Mouse (Mus musculus): Measurements from ENCODE around the gene Tnfrsf25. TPM values are rescaled to one million over a fixed set of nuclear protein-coding genes. Genes with fewer than 3 reads are reported as not detected.

The Tnfrsf25 gene
- total RNA-seq, 2 experiments from 2014 or later: not detected

GRCm38 (mm10) chr4:152117538-152117937, 1.8 kb downstream of the Tnfrsf25 start:
- ATAC-seq (replicated peaks; ENCODE audit: low FRiP score, low TSS enrichment, poor library complexity, severe bottlenecking): no peak

DNA sequence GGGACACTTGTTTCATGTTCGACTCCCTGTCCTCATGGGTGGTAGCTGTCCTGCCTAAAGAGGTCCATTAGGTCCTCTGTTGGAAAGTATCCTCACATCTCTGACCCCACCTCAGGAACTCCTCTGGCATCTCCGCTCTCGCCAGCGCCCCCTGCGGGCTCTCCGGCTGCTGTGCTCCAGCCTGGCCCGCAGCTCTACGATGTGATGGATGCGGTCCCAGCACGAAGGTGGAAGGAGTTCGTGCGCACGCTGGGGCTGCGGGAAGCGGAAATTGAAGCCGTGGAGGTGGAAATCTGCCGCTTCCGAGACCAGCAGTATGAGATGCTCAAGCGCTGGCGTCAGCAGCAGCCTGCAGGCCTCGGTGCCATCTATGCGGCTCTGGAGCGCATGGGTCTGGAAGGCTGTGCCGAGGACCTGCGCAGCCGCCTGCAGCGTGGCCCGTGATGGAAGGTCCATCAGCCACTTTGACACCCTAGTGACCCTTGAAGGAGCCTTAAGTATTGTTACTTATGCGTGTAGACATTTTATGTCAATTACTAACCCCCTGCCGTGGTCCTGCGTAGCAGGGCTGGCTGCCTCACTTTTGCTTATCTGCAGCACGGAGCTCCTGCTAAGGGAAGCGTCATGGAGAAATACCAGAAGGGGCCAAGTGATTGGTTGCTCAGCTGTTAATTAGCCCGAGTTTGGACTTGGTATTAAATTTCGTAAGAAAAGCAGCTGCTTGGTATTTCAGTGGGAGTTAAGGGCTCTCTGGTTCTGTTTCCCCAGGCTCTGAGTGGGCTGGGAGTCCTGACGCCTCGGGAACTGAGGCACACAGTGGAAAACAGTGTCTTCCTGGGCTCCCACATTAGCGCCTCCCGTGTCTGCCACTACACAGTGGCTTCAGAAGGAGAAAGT, 3.9 kb downstream of the Tnfrsf25 start:
- peak; percentile 35; the same call in 1 of the 2 replicates for ATAC-seq (replicated peaks; ENCODE audit: low FRiP score, low TSS enrichment, poor library complexity, severe bottlenecking)

GRCm38 (mm10) chr4:152120311-152121182, 4.8 kb downstream of the Tnfrsf25 start:
- ATAC-seq (replicated peaks; ENCODE audit: low FRiP score, low TSS enrichment, poor library complexity, severe bottlenecking): no peak

GRCm38 (mm10) chr4:152121183-152121505, 5.4 kb downstream of the Tnfrsf25 start:
- ATAC-seq (replicated peaks; ENCODE audit: low FRiP score, low TSS enrichment, poor library complexity, severe bottlenecking): no peak

DNA sequence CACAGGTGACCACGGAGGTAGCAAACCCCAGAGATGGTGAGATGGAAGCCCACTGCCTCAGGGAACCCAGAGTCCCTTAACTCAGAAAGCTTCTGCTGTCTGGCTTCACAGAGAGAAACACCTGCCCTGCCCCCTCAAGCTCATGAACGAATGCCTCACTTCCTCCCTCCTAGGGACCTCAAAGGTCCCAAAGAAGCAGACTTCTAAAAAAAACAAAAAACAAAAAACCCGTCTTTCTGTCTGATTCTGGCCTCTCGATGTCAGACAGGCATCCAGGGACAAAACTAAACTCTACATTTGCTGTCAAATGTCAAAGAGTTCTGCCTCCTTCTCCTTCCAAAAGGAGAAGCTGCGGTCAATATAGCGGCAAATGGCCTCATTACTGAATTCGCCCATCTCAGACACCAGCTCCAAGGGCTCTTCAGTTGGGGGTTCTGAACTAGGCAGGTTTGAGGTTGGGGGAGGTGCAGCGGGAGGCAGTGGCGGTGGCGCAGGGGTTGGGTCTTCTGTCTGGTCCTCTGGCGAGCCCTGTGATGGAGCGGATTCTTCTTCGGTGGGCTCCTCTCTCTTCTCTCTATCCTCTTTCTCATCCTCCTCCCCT, 8.7 kb downstream of the Tnfrsf25 start:
- ATAC-seq (replicated peaks; ENCODE audit: low FRiP score, low TSS enrichment, poor library complexity, severe bottlenecking): no peak

DNA sequence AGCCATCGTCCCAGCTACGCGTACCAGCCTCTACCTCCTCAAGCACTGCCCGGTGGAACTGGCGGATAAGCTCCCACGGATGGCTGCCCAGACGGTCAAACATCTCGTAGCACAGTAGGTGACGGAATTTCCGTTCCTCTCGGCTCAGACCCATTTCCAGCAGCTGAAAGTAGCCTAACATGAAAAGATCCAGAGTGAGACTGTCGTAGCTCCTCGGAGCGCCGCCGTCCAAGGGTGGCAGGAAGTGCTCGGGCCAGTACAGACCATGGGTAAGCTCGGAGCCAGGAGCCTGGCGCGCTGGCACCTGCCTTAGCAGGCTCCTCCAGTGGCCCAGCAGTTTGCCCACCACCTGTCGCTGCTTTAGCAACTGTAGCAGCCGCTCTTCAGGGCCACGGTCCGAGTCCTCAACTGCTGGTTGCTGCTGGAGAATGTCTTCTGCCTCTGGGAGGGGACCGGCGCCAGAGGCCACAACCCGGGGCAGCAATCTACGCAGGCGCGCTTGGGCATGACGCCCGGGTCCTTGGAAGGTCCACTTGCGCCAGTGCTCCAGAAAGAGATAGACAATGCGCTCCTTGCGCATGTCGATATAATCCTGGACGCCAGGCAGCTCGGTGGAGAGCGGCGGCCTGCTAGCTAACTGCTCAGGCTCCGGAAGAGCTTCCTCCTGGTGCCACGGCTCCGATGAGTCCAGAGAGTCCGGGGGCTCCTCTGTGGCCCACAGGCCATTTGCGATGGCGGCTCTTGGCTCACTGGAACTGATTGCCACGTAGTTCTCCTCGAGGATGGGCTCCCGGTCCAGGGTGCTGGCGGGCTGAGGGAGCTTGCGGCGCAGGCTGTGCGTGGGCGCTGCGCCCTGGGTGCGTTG, 9.7 kb downstream of the Tnfrsf25 start:
- no peak for ATAC-seq (replicated peaks; ENCODE audit: low FRiP score, low TSS enrichment, poor library complexity, severe bottlenecking)

DNA sequence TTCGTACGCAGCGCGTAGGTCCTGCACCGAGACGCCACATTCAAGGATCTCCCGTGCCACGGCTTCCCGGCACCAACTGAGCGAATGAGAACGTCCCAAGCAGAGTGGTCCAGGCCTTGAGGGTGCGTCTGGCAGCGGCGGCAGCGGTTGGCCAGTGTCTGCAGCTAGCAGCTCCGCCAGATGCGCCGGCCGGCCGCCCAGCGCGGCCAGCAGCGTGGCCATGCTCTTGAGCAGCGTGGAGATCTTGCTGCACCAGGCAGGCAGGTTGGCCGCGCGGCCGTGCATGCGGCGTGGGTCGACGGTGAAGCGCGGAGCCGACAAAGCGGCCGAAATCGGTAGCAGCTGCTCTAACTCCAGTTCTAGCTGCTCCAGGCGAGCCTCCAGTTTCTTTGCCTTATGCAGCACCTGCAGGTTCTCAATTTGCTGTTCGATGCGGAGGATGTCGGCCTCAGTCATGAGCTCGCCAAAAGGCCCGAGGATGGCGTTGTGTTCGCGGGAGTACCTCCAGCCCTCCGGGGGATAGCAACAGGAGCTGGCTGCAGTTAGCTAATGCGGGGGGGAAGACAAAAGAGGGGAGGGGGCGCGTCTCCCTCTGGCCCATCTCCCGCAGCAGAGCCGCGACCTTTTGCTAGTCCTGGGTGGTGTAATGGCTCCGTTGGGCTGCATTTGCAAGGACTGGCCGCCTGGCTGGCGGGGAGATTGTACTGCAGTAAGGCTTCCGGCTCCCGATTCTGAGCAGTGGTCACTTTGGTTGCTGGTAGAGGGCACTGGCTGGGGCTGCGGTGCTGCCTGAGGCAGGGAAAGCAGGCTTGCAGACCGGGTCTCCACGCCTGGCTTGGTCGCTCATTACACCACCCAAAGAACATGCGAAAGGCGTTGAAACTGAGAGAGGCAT, 10.5 kb downstream of the Tnfrsf25 start:
- ATAC-seq (replicated peaks; ENCODE audit: low FRiP score, low TSS enrichment, poor library complexity, severe bottlenecking): no peak

DNA sequence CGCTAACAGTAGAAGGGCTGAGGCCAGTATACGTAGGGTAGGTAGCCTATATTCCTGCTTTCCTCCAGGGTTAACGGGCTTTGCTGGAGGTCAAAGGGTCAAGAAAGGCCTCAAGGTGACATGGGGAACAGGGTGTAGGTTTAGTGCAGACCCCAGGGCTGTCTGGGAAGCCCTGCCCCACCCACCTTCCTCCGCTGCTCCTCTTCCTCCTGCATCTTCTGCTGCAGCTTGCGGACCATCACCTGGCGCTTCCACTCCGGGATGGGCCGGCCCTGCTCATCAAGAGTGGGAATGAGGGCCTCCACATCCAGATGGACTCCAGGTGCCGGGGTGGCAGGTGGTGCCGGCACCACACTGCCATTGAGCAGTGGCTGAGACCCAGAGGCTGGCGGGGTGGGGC, 12.2 kb downstream of the Tnfrsf25 start:
- no peak for ATAC-seq (replicated peaks; ENCODE audit: low FRiP score, low TSS enrichment, poor library complexity, severe bottlenecking)

DNA sequence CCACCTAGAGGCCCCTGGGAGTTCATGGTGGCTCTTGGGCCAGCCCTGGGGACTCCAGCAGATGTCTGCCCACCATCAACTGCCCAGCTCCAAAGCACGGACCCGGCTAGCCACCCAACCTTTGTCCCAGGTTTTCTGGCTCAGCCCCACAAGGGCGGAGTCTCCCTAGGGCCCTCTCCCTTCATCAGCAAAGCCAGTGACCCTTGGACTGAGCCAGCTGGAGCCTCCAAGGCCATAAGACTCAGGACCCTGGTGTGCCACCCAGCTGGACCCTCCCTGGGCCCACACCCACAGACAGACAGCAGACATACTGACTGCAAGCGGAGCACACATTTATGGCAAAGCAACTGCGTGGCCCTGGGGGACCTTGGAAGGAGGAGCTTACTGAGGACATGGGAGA, 13.1 kb downstream of the Tnfrsf25 start:
- ATAC-seq (replicated peaks; ENCODE audit: low FRiP score, low TSS enrichment, poor library complexity, severe bottlenecking): no peak

DNA sequence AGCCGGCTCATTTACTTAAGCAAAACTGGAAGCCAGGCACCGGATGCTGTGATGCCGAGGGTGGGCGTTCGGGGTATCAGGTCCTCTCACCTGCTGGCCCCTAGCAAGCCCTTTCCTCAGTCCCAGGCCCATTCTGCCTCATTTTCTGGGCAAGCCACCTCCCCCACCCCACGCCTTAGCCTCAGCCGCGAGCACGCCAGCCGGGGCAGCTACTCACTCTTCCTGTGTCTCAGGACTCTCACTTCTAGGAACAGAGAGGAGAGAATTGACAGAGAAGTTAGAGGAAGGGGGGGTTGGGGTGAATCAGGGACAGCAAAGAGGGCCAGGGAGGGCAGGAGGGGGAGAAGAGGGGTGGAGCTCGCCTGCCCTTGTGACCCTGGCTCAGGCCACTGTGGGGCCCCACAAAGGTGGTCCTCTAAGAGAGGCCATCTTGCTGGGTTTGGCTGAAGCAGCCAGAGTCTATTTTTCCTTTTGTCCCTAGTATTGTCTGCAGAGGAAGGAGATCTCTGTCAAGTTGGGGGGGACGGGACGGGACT, 13.7 kb downstream of the Tnfrsf25 start:
- ATAC-seq (replicated peaks; ENCODE audit: low FRiP score, low TSS enrichment, poor library complexity, severe bottlenecking): no peak

DNA sequence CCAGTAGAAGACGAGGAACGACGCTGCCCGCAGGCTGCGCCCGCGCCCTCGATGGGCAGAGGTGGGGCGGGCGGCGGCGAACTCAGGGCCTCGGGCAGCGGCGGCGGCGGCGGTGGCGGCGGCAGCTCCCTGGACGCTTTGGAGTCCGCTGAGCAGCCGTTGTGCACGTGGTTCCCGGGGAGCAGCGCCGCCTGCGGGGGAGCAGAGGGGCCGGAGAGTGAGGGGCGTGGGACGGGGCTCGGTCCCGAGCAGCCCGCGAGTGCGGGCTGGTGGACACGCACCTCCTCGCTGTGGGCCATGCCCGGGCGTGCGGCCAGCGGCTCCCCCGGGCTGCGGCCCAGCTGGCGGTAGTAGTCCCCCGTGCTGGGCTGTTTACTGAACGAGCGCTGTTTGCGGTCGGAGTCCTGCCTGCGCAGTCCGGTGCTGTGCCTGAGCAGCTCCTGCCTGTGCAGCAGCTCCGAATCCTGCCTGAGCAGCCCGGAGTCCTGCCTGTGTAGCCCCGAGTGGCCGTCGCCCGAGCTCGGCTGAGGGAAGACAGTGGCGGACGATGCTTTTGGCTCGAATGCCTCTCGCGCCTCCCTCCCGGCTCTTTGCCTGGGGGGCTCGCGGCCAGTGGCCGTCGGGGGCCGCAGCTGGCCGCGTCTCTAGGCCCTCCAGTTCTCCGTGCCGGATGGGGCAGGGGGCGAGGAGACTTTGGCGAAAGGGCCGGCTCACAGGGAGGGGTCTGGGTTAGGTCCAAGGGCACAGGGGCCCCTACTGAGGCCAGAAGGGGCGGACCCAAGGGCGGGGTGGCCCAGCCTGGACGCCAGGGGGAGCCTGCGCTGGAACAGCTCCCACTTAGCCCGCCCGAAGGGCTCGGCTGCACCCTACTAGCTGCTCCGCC, 15.3 kb downstream of the Tnfrsf25 start:
- peak; percentile 60 for ATAC-seq (replicated peaks; ENCODE audit: low FRiP score, low TSS enrichment, poor library complexity, severe bottlenecking)

DNA sequence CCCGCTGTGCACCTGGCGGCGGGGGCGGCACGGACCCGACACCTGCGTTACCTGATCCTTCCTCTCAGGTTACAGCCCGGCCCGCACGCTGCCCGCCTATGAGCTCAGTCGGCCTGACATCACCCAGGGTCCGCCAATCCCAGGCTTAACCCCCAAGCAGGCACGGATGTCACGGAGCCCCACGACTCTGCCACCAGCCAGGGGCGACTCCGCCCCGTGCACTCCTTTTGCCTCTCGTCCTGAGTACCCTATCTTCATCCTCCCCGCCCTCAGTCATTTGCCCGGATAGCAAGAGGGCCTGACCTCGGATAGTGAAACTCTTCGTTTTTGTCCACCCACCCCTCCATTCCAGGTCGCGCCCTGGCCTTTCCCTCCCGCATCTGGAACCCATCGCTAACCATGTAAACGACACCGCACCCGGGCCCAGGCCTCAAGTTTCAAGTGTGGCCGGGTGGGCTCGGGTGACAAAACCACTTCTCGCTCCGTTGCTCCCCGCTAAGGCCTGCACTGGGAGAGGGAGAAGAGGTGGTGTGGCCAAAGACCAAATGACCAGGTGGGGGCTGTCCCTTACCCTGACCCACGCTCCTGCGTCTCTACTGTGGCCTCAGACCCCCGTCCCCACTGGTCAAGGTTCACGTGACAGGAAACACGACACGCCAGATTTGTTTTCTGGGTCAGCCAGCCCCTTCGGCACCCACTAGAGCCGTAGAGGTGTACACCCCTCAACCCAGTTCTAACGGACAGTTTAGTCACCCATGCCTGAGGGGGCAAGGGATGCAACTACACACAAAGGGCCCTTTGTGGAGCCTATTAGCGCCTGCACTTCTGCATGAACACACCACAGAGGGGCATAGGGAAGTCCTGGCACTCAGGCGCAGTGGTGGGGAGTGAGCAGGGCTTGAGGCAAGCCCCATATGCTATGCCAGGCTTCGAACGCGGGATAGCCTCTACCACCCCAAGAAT, 16.4 kb downstream of the Tnfrsf25 start:
- no peak for ATAC-seq (replicated peaks; ENCODE audit: low FRiP score, low TSS enrichment, poor library complexity, severe bottlenecking)

GRCm38 (mm10) chr4:152132772-152133169, 17.0 kb downstream of the Tnfrsf25 start:
- no peak for ATAC-seq (replicated peaks; ENCODE audit: low FRiP score, low TSS enrichment, poor library complexity, severe bottlenecking)

DNA sequence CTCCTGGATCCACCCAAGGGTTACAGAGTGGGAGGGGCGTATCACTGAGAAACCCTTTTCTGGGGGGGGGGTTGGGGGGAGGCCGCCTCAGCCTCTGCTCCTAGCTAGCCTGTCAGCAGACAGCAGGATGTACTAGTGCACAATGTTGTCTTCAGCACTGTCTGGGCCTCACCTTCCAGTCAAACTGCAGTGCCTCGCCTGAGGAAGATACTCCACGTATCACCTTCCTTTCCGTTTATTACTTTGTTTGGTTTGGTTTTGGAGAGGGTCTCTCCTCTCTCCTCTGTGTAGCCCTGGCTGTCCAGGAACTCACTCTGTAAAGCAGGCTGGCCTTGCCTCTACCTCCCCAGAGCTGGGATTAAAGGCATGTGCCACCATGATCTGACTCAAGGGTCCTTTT, 17.5 kb downstream of the Tnfrsf25 start:
- no peak for ATAC-seq (replicated peaks; ENCODE audit: low FRiP score, low TSS enrichment, poor library complexity, severe bottlenecking)

GRCm38 (mm10) chr4:152134507-152134906, 18.8 kb downstream of the Tnfrsf25 start:
- ATAC-seq (replicated peaks; ENCODE audit: low FRiP score, low TSS enrichment, poor library complexity, severe bottlenecking): peak; percentile 51

DNA sequence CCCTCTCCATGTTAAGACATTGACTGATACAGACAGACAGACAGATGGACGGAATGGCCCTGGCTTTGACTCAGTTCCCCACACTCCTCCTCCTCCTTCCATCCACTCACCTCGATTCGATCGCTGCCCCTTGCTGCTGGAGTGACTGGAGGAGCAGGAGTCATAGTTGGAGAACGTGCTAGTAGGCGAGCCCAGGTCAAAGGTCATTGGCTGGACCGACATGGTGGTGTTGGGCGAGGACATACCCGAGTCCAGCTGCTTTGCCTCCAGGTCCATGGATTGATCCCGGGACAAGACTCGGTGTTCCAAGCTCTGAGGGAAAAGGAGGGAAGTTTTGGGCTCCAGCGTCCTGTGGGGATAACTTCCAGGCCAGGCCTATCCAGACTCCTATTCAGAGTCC, 19.6 kb downstream of the Tnfrsf25 start:
- ATAC-seq (replicated peaks; ENCODE audit: low FRiP score, low TSS enrichment, poor library complexity, severe bottlenecking): no peak
